Mouse (Mus musculus) neural tube, embryonic 11.5 days (tissue): ENCODE measurements around the gene Akap11. TPM values are rescaled to one million over a fixed set of nuclear protein-coding genes. Genes with fewer than 3 reads are reported as not detected.

Experiments
- ATAC-seq: fragments of 200-750 bp; cut with Nextera tagmentation; 2 replicates; pipeline ENCODE4 v1.8.0; 2017; ENCODE audit warnings: moderate number of reproducible peaks, mild to moderate bottlenecking, moderate TSS enrichment, moderate library complexity; ENCODE audit not compliant: insufficient read depth, low FRiP score, low TSS enrichment
- DNase-seq: peaks from one replicate; pipeline ENCODE4 v3.0.0-alpha.2; 2015; ENCODE audit warnings: low spot score
- H3K27ac ChIP-seq: fragments of 300-500 bp; sonication (generic); 2 replicates; pipeline ENCODE4 v1.5.1; 2014; ENCODE audit warnings: low read depth, mild to moderate bottlenecking, low read length
- H3K27me3 ChIP-seq: fragments of 300-500 bp; sonication (generic); 2 replicates; pipeline ENCODE4 v1.6.1; 2014; ENCODE audit warnings: mild to moderate bottlenecking, low read length, mixed read lengths; ENCODE audit not compliant: control insufficient read depth, insufficient read depth
- H3K36me3 ChIP-seq: fragments of 300-500 bp; sonication (generic); 2 replicates; pipeline ENCODE4 v1.6.1; 2014; ENCODE audit warnings: mild to moderate bottlenecking, low read length, moderate library complexity, mixed read lengths; ENCODE audit not compliant: control insufficient read depth, insufficient read depth
- H3K4me1 ChIP-seq: fragments of 300-500 bp; sonication (generic); 2 replicates; pipeline ENCODE4 v1.6.1; 2014; ENCODE audit warnings: low read length, mixed read lengths; ENCODE audit not compliant: control insufficient read depth, insufficient read depth
- H3K4me2 ChIP-seq: fragments of 300-500 bp; sonication (generic); 2 replicates; pipeline ENCODE4 v1.6.1; 2014; ENCODE audit warnings: low read depth, mild to moderate bottlenecking, moderate library complexity
- H3K4me3 ChIP-seq: fragments of 300-500 bp; sonication (generic); 2 replicates; pipeline ENCODE4 v1.5.1; 2014; ENCODE audit warnings: low read depth, low read length
- H3K9ac ChIP-seq: fragments of 300-500 bp; sonication (generic); 2 replicates; pipeline ENCODE4 v1.6.1; 2014; ENCODE audit warnings: mild to moderate bottlenecking, low read length
- H3K9me3 ChIP-seq: fragments of 300-500 bp; sonication (generic); 2 replicates; pipeline ENCODE4 v1.6.1; 2016; ENCODE audit warnings: low read length; ENCODE audit not compliant: control insufficient read depth
- WGBS: fragments of 180-500 bp; shearing (Covaris S2); extraction: QIAGEN DNeasy Blood & Tissue Kit; methylation state at CpG from one replicate; pipeline ENCODE4 v1.1.7; 2014; 5-methylcytosine and 5-hydroxymethylcytosine counted together
- polyA plus RNA-seq: library from polyadenylated mRNA; unstranded; fragments of >200 nt; fragmentation: Nextera tagmentation; extraction: Ambion mirVana; gene quantifications from 2 replicates; pipeline ENCODE4 v1.2.1, GENCODE M21; 2014

Gene Akap11
- 21.2 and 22.7 TPM in 2 replicates for polyA plus RNA-seq

- Histone ChIP-seq H3K27ac (peak within 1 kb of the TSS; percentile 89), H3K4me3 (peak within 1 kb of the TSS; percentile 85), H3K27me3 (no peaks in the 10 kb centered on the region), H3K9ac (peak within 1 kb of the TSS; percentile 93), H3K9me3 (no peaks in the 10 kb centered on the region), H3K4me1 (peaks cover 6% of the 10 kb centered on the region), H3K4me2 (peak within 1 kb of the TSS; percentile 48), H3K36me3 (no peaks in the 10 kb centered on the region)
- ATAC-seq = peak; percentile 97
- WGBS = under 1% methylated on average over 76 of the region's 82 CpGs
- peak; percentile 98 for DNase-seq
These were observed at the start of gene Akap11 for GRCm38 (mm10) chr14:78536281-78537165. Gene Akap11 (minus strand): TSS chr14:78536808.

- Histone ChIP-seq H3K27me3 (no peaks in the 10 kb centered on the region), H3K4me3 (no peak overlapping the region), H3K9me3 (no peaks in the 10 kb centered on the region), H3K27ac (no peak overlapping the region), H3K36me3 (peaks cover 4% of the 10 kb centered on the region; the same call in 1 of the 2 replicates), H3K9ac (no peak overlapping the region), H3K4me2 (no peak overlapping the region), H3K4me1 (no peaks in the 10 kb centered on the region)
- 94% methylated on average over 13 of the region's 13 CpGs for WGBS
- ATAC-seq = no peak
- no peak for DNase-seq
These were observed 47.6 kb upstream of the Akap11 start for GRCm38 (mm10) chr14:78584222-78584621.

- Histone ChIP-seq H3K4me3 (no peak overlapping the region), H3K27me3 (no peaks in the 10 kb centered on the region), H3K4me2 (no peak overlapping the region), H3K36me3 (peaks cover 2% of the 10 kb centered on the region; the same call in 1 of the 2 replicates), H3K9ac (no peak overlapping the region), H3K4me1 (no peaks in the 10 kb centered on the region), H3K9me3 (no peaks in the 10 kb centered on the region), H3K27ac (no peak overlapping the region)
- ATAC-seq = no peak
- DNase-seq = no peak
These were observed 46.6 kb upstream of the Akap11 start for GRCm38 (mm10) chr14:78583168-78583567.

- no peak overlapping the region for H3K4me3 ChIP-seq
- no peaks in the 10 kb centered on the region; the same call in 1 of the 2 replicates for H3K36me3 ChIP-seq
- H3K27ac ChIP-seq = no peak overlapping the region
- no peak overlapping the region for H3K9ac ChIP-seq
- no peaks in the 10 kb centered on the region for H3K4me1 ChIP-seq
- H3K4me2 ChIP-seq = no peak overlapping the region
- H3K27me3 ChIP-seq = no peaks in the 10 kb centered on the region
- ATAC-seq (no peak), DNase-seq (no peak)
- 76% methylated on average over 13 of the region's 13 CpGs for WGBS
- H3K9me3 ChIP-seq = no peaks in the 10 kb centered on the region
These were observed 39.3 kb upstream of the Akap11 start for GRCm38 (mm10) chr14:78575899-78576298.

- Histone ChIP-seq H3K4me1 (no peaks in the 10 kb centered on the region), H3K9me3 (no peaks in the 10 kb centered on the region), H3K27me3 (no peaks in the 10 kb centered on the region), H3K27ac (no peak overlapping the region), H3K4me2 (no peak overlapping the region), H3K9ac (no peak overlapping the region), H3K4me3 (no peak overlapping the region), H3K36me3 (no peaks in the 10 kb centered on the region)
- ATAC-seq (no peak), DNase-seq (no peak)
- WGBS = 90% methylated on average over 5 of the region's 5 CpGs
These were observed 31.8 kb upstream of the Akap11 start for GRCm38 (mm10) chr14:78568410-78568809.

GRCm38 (mm10) chr14:78566431-78566830 is 29.8 kb upstream of the Akap11 start:
- Histone ChIP-seq H3K36me3 (no peaks in the 10 kb centered on the region), H3K27ac (no peak overlapping the region), H3K4me2 (no peak overlapping the region), H3K27me3 (no peaks in the 10 kb centered on the region), H3K9me3 (no peaks in the 10 kb centered on the region), H3K4me3 (no peak overlapping the region), H3K4me1 (no peaks in the 10 kb centered on the region), H3K9ac (no peak overlapping the region)
- DNase-seq (no peak), ATAC-seq (no peak)
- 72% methylated on average over 4 of the region's 4 CpGs for WGBS

GRCm38 (mm10) chr14:78564292-78564691 is 27.7 kb upstream of the Akap11 start:
- Histone ChIP-seq H3K9ac (no peak overlapping the region), H3K27ac (no peak overlapping the region), H3K9me3 (no peaks in the 10 kb centered on the region), H3K4me1 (no peaks in the 10 kb centered on the region), H3K27me3 (no peaks in the 10 kb centered on the region), H3K4me3 (no peak overlapping the region), H3K4me2 (no peak overlapping the region), H3K36me3 (no peaks in the 10 kb centered on the region)
- ATAC-seq (no peak), DNase-seq (no peak)
- WGBS = 63% methylated on average over 2 of the region's 2 CpGs

GRCm38 (mm10) chr14:78563211-78563610 is 26.6 kb upstream of the Akap11 start:
- Histone ChIP-seq H3K27ac (no peak overlapping the region), H3K4me3 (no peak overlapping the region), H3K9me3 (no peaks in the 10 kb centered on the region), H3K4me2 (no peak overlapping the region), H3K4me1 (no peaks in the 10 kb centered on the region), H3K36me3 (no peaks in the 10 kb centered on the region), H3K27me3 (no peaks in the 10 kb centered on the region), H3K9ac (no peak overlapping the region)
- ATAC-seq (no peak), DNase-seq (no peak)
- 53% methylated on average over 7 of the region's 7 CpGs for WGBS

GRCm38 (mm10) chr14:78562121-78562520 is 25.5 kb upstream of the Akap11 start:
- WGBS = 85% methylated on average over 4 of the region's 4 CpGs
- H3K9ac ChIP-seq = no peak overlapping the region
- no peak overlapping the region for H3K4me3 ChIP-seq
- no peak overlapping the region for H3K4me2 ChIP-seq
- no peak overlapping the region for H3K27ac ChIP-seq
- H3K9me3 ChIP-seq = no peaks in the 10 kb centered on the region
- H3K27me3 ChIP-seq = no peaks in the 10 kb centered on the region
- ATAC-seq (no peak), DNase-seq (no peak)
- H3K4me1 ChIP-seq = no peaks in the 10 kb centered on the region
- no peaks in the 10 kb centered on the region for H3K36me3 ChIP-seq
